Mouse (Mus musculus) CH12.LX (cell line): ENCODE measurements around the gene Parm1. TPM values are rescaled to one million over a fixed set of nuclear protein-coding genes. Genes with fewer than 3 reads are reported as not detected.

Source experiments
- DNase-seq: peaks from one replicate; pipeline ENCODE4 v3.0.0-alpha.2; 2013; ENCODE audit errors: extremely low read depth
- H3K27ac ChIP-seq: 2 replicates; pipeline ENCODE4 v1.5.1; 2012; ENCODE audit warnings: low read depth, mild to moderate bottlenecking, control low read depth, moderate library complexity; ENCODE audit not compliant: insufficient read depth
- H3K27me3 ChIP-seq: replicated peaks from 2 replicates; pipeline ENCODE3; 2012; ENCODE audit warnings: inconsistent platforms
- H3K36me3 ChIP-seq, 2 experiments: replicated peaks in 1 of 2; 2 replicates each; pipeline versions ENCODE3 to v1.6.1; 2012; ENCODE audit warnings: inconsistent platforms in 1 of 2, low read length in 1 of 2, mild to moderate bottlenecking in 1 of 2, mixed read lengths in 1 of 2, moderate library complexity in 1 of 2; ENCODE audit not compliant: control insufficient read depth in 1 of 2, insufficient read depth in 1 of 2
- H3K4me1 ChIP-seq, 2 experiments: 2 replicates each; pipeline ENCODE4 v1.6.1; 2012; ENCODE audit warnings: inconsistent platforms in 1 of 2, moderate library complexity in 1 of 2; ENCODE audit not compliant: insufficient read depth in 2 of 2, control insufficient read depth in 1 of 2
- H3K4me2 ChIP-seq: 2 replicates; pipeline ENCODE4 v1.6.1; 2012; ENCODE audit warnings: low read depth, mild to moderate bottlenecking, control low read depth; ENCODE audit not compliant: poor library complexity, insufficient read depth, severe bottlenecking
- H3K4me3 ChIP-seq, 3 experiments: fragments of 150-350 bp in 1 of 3; sonication (generic) in 1 of 3; replicated peaks in 1 of 3; 2 replicates each; pipeline versions ENCODE3 to v1.5.1; 2011 to 2012; ENCODE audit warnings: low read depth in 2 of 3, low read length in 2 of 3, mild to moderate bottlenecking in 2 of 3, moderate library complexity in 2 of 3, control low read depth in 1 of 3, improper control_type of control experiment in 1 of 3, inconsistent platforms in 1 of 3, mixed read lengths in 1 of 3; ENCODE audit not compliant: poor library complexity in 1 of 3
- H3K79me2 ChIP-seq: replicated peaks from 2 replicates; pipeline ENCODE4 v1.6.1; 2012; ENCODE audit warnings: mild to moderate bottlenecking, moderate library complexity; ENCODE audit not compliant: control insufficient read depth, poor library complexity, insufficient read depth, severe bottlenecking; ENCODE audit errors: extremely low read depth
- H3K9ac ChIP-seq: 2 replicates; pipeline ENCODE4 v1.6.1; 2012; ENCODE audit warnings: low read depth, mild to moderate bottlenecking, control low read depth, moderate library complexity; ENCODE audit not compliant: insufficient read depth
- H3K9me3 ChIP-seq: replicated peaks from 2 replicates; pipeline ENCODE3; 2012; ENCODE audit warnings: low read length, inconsistent platforms, mixed read lengths
- BHLHE40 ChIP-seq: IDR thresholded peaks from 2 replicates; pipeline ENCODE4 v1.6.1; 2011; ENCODE audit warnings: mild to moderate bottlenecking, low read depth, low read length, improper control_type of control experiment
- CHD1 ChIP-seq: IDR thresholded peaks from 2 replicates; pipeline ENCODE4 v1.6.1; 2012; ENCODE audit warnings: low read depth, low read length, improper control_type of control experiment, inconsistent platforms
- CHD2 ChIP-seq: IDR thresholded peaks from 2 replicates; pipeline ENCODE4 v1.6.1; 2011; ENCODE audit warnings: low read length, improper control_type of control experiment
- CTCF ChIP-seq, 2 experiments: IDR thresholded peaks in 1 of 2; conservative IDR thresholded peaks in 1 of 2; 2 replicates each; pipeline ENCODE4 v1.5.1; 2011 to 2012; ENCODE audit warnings: low read depth in 2 of 2, low read length in 2 of 2, improper control_type of control experiment in 1 of 2, inconsistent platforms in 1 of 2, mild to moderate bottlenecking in 1 of 2, moderate library complexity in 1 of 2
- ELF1 ChIP-seq: IDR thresholded peaks from 2 replicates; pipeline ENCODE4 v1.6.1; 2014; ENCODE audit warnings: low read depth, mild to moderate bottlenecking, inconsistent platforms, low read length, improper control_type of control experiment
- ETS1 ChIP-seq: conservative IDR thresholded peaks from 2 replicates; pipeline ENCODE4 v1.6.1; 2012; ENCODE audit warnings: low read depth, mild to moderate bottlenecking, inconsistent platforms, low read length, improper control_type of control experiment, moderate library complexity
- HCFC1 ChIP-seq: IDR thresholded peaks from 2 replicates; pipeline ENCODE4 v1.6.1; 2012; ENCODE audit warnings: low read depth, mild to moderate bottlenecking, inconsistent platforms, low read length, improper control_type of control experiment
- MAZ ChIP-seq: IDR thresholded peaks from 2 replicates; pipeline ENCODE4 v1.6.1; 2012; ENCODE audit warnings: low read depth, mild to moderate bottlenecking, inconsistent platforms, low read length, improper control_type of control experiment, moderate library complexity
- MEF2A ChIP-seq: IDR thresholded peaks from 2 replicates; pipeline ENCODE4 v1.6.1; 2014; ENCODE audit warnings: low read depth, mild to moderate bottlenecking, inconsistent platforms, low read length, improper control_type of control experiment, borderline replicate concordance
- MYC ChIP-seq: IDR thresholded peaks from 2 replicates; pipeline ENCODE4 v1.6.1; 2011; ENCODE audit warnings: low read depth, mild to moderate bottlenecking, improper control_type of control experiment, low read length
- NELFE ChIP-seq: IDR thresholded peaks from 2 replicates; pipeline ENCODE4 v1.6.1; 2011; ENCODE audit warnings: low read depth, low read length, improper control_type of control experiment
- PAX5 ChIP-seq: IDR thresholded peaks from 2 replicates; pipeline ENCODE4 v1.6.1; 2012; ENCODE audit warnings: low read length, inconsistent platforms, mixed read lengths
- POLR2A ChIP-seq: IDR thresholded peaks from 2 replicates; pipeline ENCODE4 v1.6.1; 2011; ENCODE audit warnings: low read depth, mild to moderate bottlenecking, improper control_type of control experiment, low read length
- POLR2AphosphoS2 ChIP-seq: IDR thresholded peaks from 2 replicates; pipeline ENCODE4 v1.6.1; 2011; ENCODE audit warnings: low read depth, low read length, improper control_type of control experiment
- SIN3A ChIP-seq: IDR thresholded peaks from 2 replicates; pipeline ENCODE4 v1.6.1; 2012; ENCODE audit warnings: low read length, improper control_type of control experiment, inconsistent platforms
- TBP ChIP-seq: conservative IDR thresholded peaks from 2 replicates; pipeline ENCODE4 v1.6.1; 2011; ENCODE audit warnings: low read depth, low read length, improper control_type of control experiment
- TCF12 ChIP-seq: IDR thresholded peaks from 2 replicates; pipeline ENCODE4 v1.6.1; 2014; ENCODE audit warnings: low read depth, mild to moderate bottlenecking, inconsistent platforms, low read length, improper control_type of control experiment
- USF1 ChIP-seq: IDR thresholded peaks from 2 replicates; pipeline ENCODE4 v1.6.1; 2014; ENCODE audit warnings: low read depth, mild to moderate bottlenecking, inconsistent platforms, low read length, improper control_type of control experiment
- ZC3H11A ChIP-seq: IDR thresholded peaks from 2 replicates; pipeline ENCODE4 v1.6.1; 2012; ENCODE audit warnings: low read depth, mild to moderate bottlenecking, inconsistent platforms, low read length, improper control_type of control experiment
- ZMIZ1 ChIP-seq: IDR thresholded peaks from 2 replicates; pipeline ENCODE4 v1.6.1; 2012; ENCODE audit warnings: low read depth, mild to moderate bottlenecking, inconsistent platforms, low read length, improper control_type of control experiment
- dilution Hi-C: fragments of 300-500 bp; cut with MboI; formaldehyde crosslinking; loops from 2 replicates; pipeline ENCODE4 v1.14.3; 2020; ENCODE audit warnings: low sequenced_read_pairs; ENCODE audit not compliant: extremely low pct_unique_long_range_greater_than_20kb, extremely low pct_ligation_motif_present
- in situ Hi-C: fragments of 300-500 bp; cut with MboI; formaldehyde crosslinking; loops from 3 replicates; pipeline ENCODE4 v1.14.3; 2019; ENCODE audit warnings: low sequenced_read_pairs, low pct_ligation_motif_present, low pct_unique_long_range_greater_than_20kb, mixed read lengths
- polyA plus RNA-seq: library from polyadenylated mRNA; unstranded; fragments of >175 nt; gene quantifications from 2 replicates; pipeline ENCODE4 v1.2.1, GENCODE M21; 2012; ENCODE audit warnings: low read depth; ENCODE audit not compliant: insufficient read length
- total RNA-seq, 2 experiments: library from RNA; depleted of rRNA; stranded (reverse); fragments of 300-350 nt in 1 of 2; fragments of >200 nt in 1 of 2; gene quantifications; 2 replicates each; pipeline ENCODE4 v1.2.3; 2012 to 2014

Parm1 gene
- total and polyA plus RNA-seq, 3 experiments: 0.85 to 2.6 (median 0.90) TPM

GRCm38 (mm10) chr5:91559071-91559610 lies 41.7 kb downstream of the Parm1 start:
- Histone ChIP-seq H3K36me3 (no peaks in the 10 kb centered on the region), H3K4me3 (no peak overlapping the region), H3K79me2 (no peaks in the 10 kb centered on the region), H3K9ac (no peak overlapping the region), H3K4me1 (no peaks in the 10 kb centered on the region), H3K4me2 (no peak overlapping the region), H3K9me3 (peaks cover 3% of the 10 kb centered on the region), H3K27ac (no peak overlapping the region), H3K27me3 (no peaks in the 10 kb centered on the region)
- in situ Hi-C loops: no loop called here
- TF ChIP-seq TCF12 (no peak), NELFE (no peak), TBP (no peak), BHLHE40 (no peak), USF1 (no peak), ZC3H11A (no peak), POLR2A (no peak), CHD1 (no peak), ETS1 (no peak), HCFC1 (no peak), MYC (no peak), CHD2 (no peak), MEF2A (no peak), ELF1 (no peak), POLR2AphosphoS2 (no peak), SIN3A (no peak), PAX5 (no peak), ZMIZ1 (no peak)
- dilution Hi-C loops: no loop called here
- DNase-seq: no peak

- H3K79me2 ChIP-seq: no peaks in the 10 kb centered on the region
- no peaks in the 10 kb centered on the region for H3K4me1 ChIP-seq
- no peaks in the 10 kb centered on the region for H3K27me3 ChIP-seq
- TF ChIP-seq SIN3A (no peak), MAZ (no peak), USF1 (no peak), CTCF (conservative IDR thresholded peaks at IDR 0.05 in 1 of 2, IDR thresholded peaks at IDR 0.05 in 1 of 2; ENCODE audit: low read depth in 2 of 2, low read length in 2 of 2) (no peak)
- no peak overlapping the region for H3K27ac ChIP-seq
- dilution Hi-C loops: no loop called here
- H3K9ac ChIP-seq: no peak overlapping the region
- H3K36me3 ChIP-seq: no peaks in the 10 kb centered on the region
- DNase-seq: no peak
- H3K4me2 ChIP-seq: no peak overlapping the region
- in situ Hi-C loops: no loop called here
- H3K9me3 ChIP-seq: peaks cover 3% of the 10 kb centered on the region
- H3K4me3 ChIP-seq: no peak overlapping the region
These were observed 42.3 kb downstream of the Parm1 start for GRCm38 (mm10) chr5:91559711-91560110.
